In the genomic region with DNA sequence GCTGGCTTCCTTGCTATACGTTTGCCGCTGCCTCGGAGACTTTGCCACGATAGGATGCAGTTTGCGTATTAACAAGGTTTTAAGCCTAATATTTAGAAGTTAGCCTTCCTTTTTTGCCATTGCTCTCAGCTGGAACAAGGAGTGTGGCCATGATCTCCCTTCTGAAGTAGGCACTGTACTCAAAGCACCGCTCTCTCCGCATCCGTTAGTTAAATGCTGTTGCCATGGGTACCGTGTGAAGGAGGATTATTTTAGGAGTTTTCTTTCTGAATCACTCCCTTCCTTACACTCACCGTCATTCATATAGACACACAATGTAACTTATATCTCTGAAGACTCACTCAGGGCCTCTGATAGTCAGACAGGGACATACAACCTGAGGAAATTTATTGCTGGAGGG, we compare ENCODE assay signal across 17 mouse cellular contexts.
DNase-seq lines count a peak whose midpoint lies in the region.
"Had no signal": no experiment of that assay in that cellular context is flagged by ENCODE, and none has a peak within 500 bp of the region (broad histone marks: within the 10 kb centered on the region; RNA-seq: fewer than 3 reads in every experiment).

No protein-coding gene starts in this region.

- DNase-seq in heart, adult 11 months: peak; percentile 78
- no peak for DNase-seq in heart, postnatal 14 days
- peak; percentile 56 to 64 for DNase-seq in right cerebral cortex, adult 2 months (ENCODE audit: low spot score in 2 of 2)
- DNase-seq in right cerebral cortex, postnatal 4 days: no peak
- DNase-seq in left cerebral cortex, postnatal 36 days (ENCODE audit: low spot score in 2 of 2): peak; percentile 39 to 41
- DNase-seq in thymus, postnatal 4 days: no peak
- DNase-seq in lung, adult 18-20 months: no peak
- DNase-seq: adrenal gland, postnatal 36 days; B cell, adult 2 months; cerebellum, adult 11 months; cerebellum, postnatal 10 days; kidney, adult 8-10 months; kidney, postnatal 25 days; liver, embryonic 13.5 days; lung, embryonic 14.5 days; midbrain, embryonic 14.5 days; thymus, postnatal 25 days had no signal

- intact Hi-C loops in heart, postnatal 14 days (cut with DNase I): no loop called here
- intact Hi-C loops in left cerebral cortex, postnatal 36 days (cut with DNase I): no loop called here

Comparison
In these comparisons a context has a peak if more than half of its experiments do, and no peak if none do; other contexts are left out.
1. DNase-seq: peak in heart, adult 11 months (single experiment), right cerebral cortex, adult 2 months (2 of 2) and left cerebral cortex, postnatal 36 days (2 of 2); none in heart, postnatal 14 days (0 of 2), right cerebral cortex, postnatal 4 days (single experiment), thymus, postnatal 4 days (single experiment) and lung, adult 18-20 months (0 of 2).